Comparison of ENCODE assay signal across 7 mouse cellular contexts in genomic region chr12:86641763-86642162, GRCm38 (mm10). TPM values are rescaled to one million over a fixed set of nuclear protein-coding genes. Genes with fewer than 3 reads are reported as not detected.
DNase-seq lines count a peak whose midpoint lies in the region; ATAC-seq and TF ChIP-seq lines count a peak whose summit lies in the region.

No protein-coding gene starts in this region.

- H3K9me3 ChIP-seq in hindbrain, embryonic 11.5 days (ENCODE audit: control insufficient read depth, low read length): no peaks in the 10 kb centered on the region
- H3K9me3 ChIP-seq in hindbrain, embryonic 13.5 days: no peaks in the 10 kb centered on the region
- H3K9me3 ChIP-seq in midbrain, embryonic 13.5 days: no peaks in the 10 kb centered on the region

- H3K4me3 ChIP-seq in hindbrain, embryonic 11.5 days (ENCODE audit: low read depth, low read length): no peak overlapping the region
- H3K4me3 ChIP-seq in hindbrain, embryonic 13.5 days: no peak overlapping the region
- H3K4me3 ChIP-seq in thymus, adult 2 months (ENCODE audit: control insufficient read depth, insufficient read depth, low read length): no peak overlapping the region
- H3K4me3 ChIP-seq in midbrain, embryonic 13.5 days (replicated peaks): no peak overlapping the region

- TF ChIP-seq POLR2A in thymus, adult 2 months (IDR thresholded peaks at IDR 0.05; ENCODE audit: control insufficient read depth, extremely low read depth, insufficient read depth, low read length, poor library complexity): no peak

- no peak for ATAC-seq in hindbrain, embryonic 11.5 days (ENCODE audit: low FRiP score)
- ATAC-seq in hindbrain, embryonic 13.5 days (ENCODE audit: low FRiP score): no peak
- no peak for ATAC-seq in midbrain, embryonic 13.5 days

- H3K27me3 ChIP-seq in hindbrain, embryonic 11.5 days (ENCODE audit: control insufficient read depth, insufficient read depth, low read length): no peaks in the 10 kb centered on the region
- peaks cover 3% of the 10 kb centered on the region; the same call in 1 of the 2 replicates for H3K27me3 ChIP-seq in hindbrain, embryonic 13.5 days
- H3K27me3 ChIP-seq in thymus, adult 2 months (ENCODE audit: control insufficient read depth, insufficient read depth, low read length): no peaks in the 10 kb centered on the region
- H3K27me3 ChIP-seq in midbrain, embryonic 13.5 days: no peaks in the 10 kb centered on the region

- H3K4me1 ChIP-seq in hindbrain, embryonic 11.5 days (replicated peaks; ENCODE audit: control insufficient read depth, insufficient read depth, low read length): peaks cover 2% of the 10 kb centered on the region; the same call in 1 of the 2 replicates
- H3K4me1 ChIP-seq in hindbrain, embryonic 13.5 days (replicated peaks): peaks cover 28% of the 10 kb centered on the region
- no peaks in the 10 kb centered on the region for H3K4me1 ChIP-seq in thymus, adult 2 months (replicated peaks; ENCODE audit: control insufficient read depth, insufficient read depth, low read length)
- H3K4me1 ChIP-seq in midbrain, embryonic 13.5 days (replicated peaks): peaks cover 24% of the 10 kb centered on the region

- 32% methylated on average over 8 of the region's 8 CpGs for WGBS in hindbrain, embryonic 11.5 days
- WGBS in hindbrain, embryonic 13.5 days: 37% methylated on average over 8 of the region's 8 CpGs
- WGBS in thymus, adult 2 months: 59% methylated on average over 8 of the region's 8 CpGs
- WGBS in midbrain, embryonic 13.5 days: 32% methylated on average over 8 of the region's 8 CpGs

- no peaks in the 10 kb centered on the region for H3K36me3 ChIP-seq in hindbrain, embryonic 11.5 days (ENCODE audit: control insufficient read depth, insufficient read depth, low read length)
- H3K36me3 ChIP-seq in hindbrain, embryonic 13.5 days: no peaks in the 10 kb centered on the region
- no peaks in the 10 kb centered on the region for H3K36me3 ChIP-seq in thymus, adult 2 months (ENCODE audit: control insufficient read depth, insufficient read depth, low read length)
- H3K36me3 ChIP-seq in midbrain, embryonic 13.5 days: no peaks in the 10 kb centered on the region

- no peak overlapping the region for H3K9ac ChIP-seq in hindbrain, embryonic 11.5 days (ENCODE audit: low read depth, low read length)
- no peak overlapping the region for H3K9ac ChIP-seq in hindbrain, embryonic 13.5 days
- H3K9ac ChIP-seq in midbrain, embryonic 13.5 days (replicated peaks): no peak overlapping the region

- H3K27ac ChIP-seq in hindbrain, embryonic 11.5 days (ENCODE audit: low read depth, low read length): no peak overlapping the region
- no peak overlapping the region for H3K27ac ChIP-seq in hindbrain, embryonic 13.5 days
- H3K27ac ChIP-seq in thymus, adult 2 months (ENCODE audit: control insufficient read depth, insufficient read depth, low read length): no peak overlapping the region
- no peak overlapping the region for H3K27ac ChIP-seq in midbrain, embryonic 13.5 days

- peak; percentile 63 for DNase-seq in hindbrain, embryonic 11.5 days (ENCODE audit: low spot score)
- DNase-seq in thymus, adult 2 months: peak; percentile 6
- no peak for DNase-seq in thymus, adult 18-20 months
- peak; percentile 30 to 42 for DNase-seq in cerebellum, postnatal 36 days
- DNase-seq in spleen, postnatal 4 days (ENCODE audit: low spot score in 2 of 2): no peak

- TF ChIP-seq CTCF in thymus, adult 2 months (IDR thresholded peaks at IDR 0.05; ENCODE audit: borderline replicate concordance, control insufficient read depth, extremely low read depth, insufficient read depth, low read length, poor library complexity): no peak

- H3K4me2 ChIP-seq in hindbrain, embryonic 11.5 days (replicated peaks; ENCODE audit: low read depth, low read length): no peak overlapping the region
- H3K4me2 ChIP-seq in hindbrain, embryonic 13.5 days: no peak overlapping the region
- no peak overlapping the region for H3K4me2 ChIP-seq in midbrain, embryonic 13.5 days (replicated peaks)

RNA-seq across cellular contexts. Expression of gene Vash1, which starts 36.7 kb away (rescaled TPM):
- 26.5 and 28.1 TPM in 2 replicates for polyA plus RNA-seq in hindbrain, embryonic 11.5 days (2014; fragmentation: Nextera tagmentation; extraction: Ambion mirVana)
- 35.1 TPM in 2 replicates for polyA plus RNA-seq in hindbrain, embryonic 13.5 days (2015; fragmentation: Nextera tagmentation; extraction: Ambion mirVana)
- 3.0 and 3.7 TPM in 2 replicates for polyA plus RNA-seq in thymus, adult 2 months (2012; rRNA removed)
- 31.3 and 40.6 TPM in 2 replicates for polyA plus RNA-seq in midbrain, embryonic 13.5 days (2015; fragmentation: Nextera tagmentation; extraction: Ambion mirVana)

Comparison
In these comparisons a context has a peak if more than half of its experiments do, and no peak if none do; other contexts are left out.
1. DNase-seq: peak in hindbrain, embryonic 11.5 days (single experiment), thymus, adult 2 months (single experiment) and cerebellum, postnatal 36 days (2 of 2); none in thymus, adult 18-20 months (0 of 2) and spleen, postnatal 4 days (0 of 2).